Mouse (Mus musculus): ENCODE results near the gene Nags.

- no peak for TF ChIP-seq GATA1 (IDR thresholded peaks at IDR 0.05; ENCODE audit: low read length)
- TF ChIP-seq TAL1 (IDR thresholded peaks at IDR 0.05; ENCODE audit: low read length), result no peak
Observed at GRCm38 (mm10) chr11:102146005-102146404, 692 bp downstream of the Nags start.

All from erythroblast, embryonic 14.5 days (primary cell).